Mouse (Mus musculus): ENCODE measurements at regions not wholly inside any gene's neighbourhood (a gene's known extent, or its start where the extent isn't known, plus 50 kb on each side); places are given as distances from the start of the nearest gene placed in this dataset.
"Not testable (repeated sequence)": the region's sequence is repeated elsewhere in the genome, so short reads cannot be mapped to it uniquely, and the experiment has no call there.

- ATAC-seq; H3K9ac ChIP-seq (replicated peaks); H3K4me1 ChIP-seq (replicated peaks); H3K27ac ChIP-seq; H3K4me3 ChIP-seq (replicated peaks); H3K9me3 ChIP-seq; H3K4me2 ChIP-seq (replicated peaks); H3K27me3 ChIP-seq; H3K36me3 ChIP-seq: not testable (repeated sequence)
- WGBS = 58% methylated on average over 2 of the region's 2 CpGs
Observed at GRCm38 (mm10) chr15:19242962-19243361, 424.2 kb downstream of the Cdh10 start.

GRCm38 (mm10) chr15:19247489-19247888 is 428.7 kb downstream of the Cdh10 start:
- Histone ChIP-seq H3K27ac (no peak overlapping the region), H3K9ac (replicated peaks) (no peak overlapping the region), H3K27me3 (no peaks in the 10 kb centered on the region), H3K4me2 (replicated peaks) (no peak overlapping the region), H3K4me1 (replicated peaks) (no peaks in the 10 kb centered on the region), H3K4me3 (replicated peaks) (no peak overlapping the region), H3K9me3 (no peaks in the 10 kb centered on the region), H3K36me3 (no peaks in the 10 kb centered on the region)
- ATAC-seq = no peak
- 80% methylated on average over 4 of the region's 4 CpGs for WGBS

GRCm38 (mm10) chr15:19275968-19276826 is 457.4 kb downstream of the Cdh10 start:
- WGBS = 48% methylated on average over 10 of the region's 10 CpGs
- H3K4me3 ChIP-seq (replicated peaks) = no peak overlapping the region
- peak; percentile 68 for ATAC-seq

GRCm38 (mm10) chr15:19316380-19316779 is 497.6 kb downstream of the Cdh10 start:
- no peaks in the 10 kb centered on the region for H3K9me3 ChIP-seq
- no peak overlapping the region for H3K27ac ChIP-seq
- no peak overlapping the region for H3K9ac ChIP-seq (replicated peaks)
- H3K4me2 ChIP-seq (replicated peaks) = no peak overlapping the region
- no peak overlapping the region for H3K4me3 ChIP-seq (replicated peaks)
- 85% methylated on average over 1 of the region's 1 CpGs for WGBS
- H3K27me3 ChIP-seq = no peaks in the 10 kb centered on the region
- no peaks in the 10 kb centered on the region for H3K4me1 ChIP-seq (replicated peaks)
- no peaks in the 10 kb centered on the region for H3K36me3 ChIP-seq
- no peak for ATAC-seq

More at GRCm38 (mm10) chr15:19275968-19276826, 457.4 kb downstream of the Cdh10 start:
- Histone ChIP-seq H3K9ac (replicated peaks) (no peak overlapping the region), H3K27me3 (no peaks in the 10 kb centered on the region), H3K4me1 (replicated peaks) (no peaks in the 10 kb centered on the region), H3K4me2 (replicated peaks) (peak overlapping the region; percentile 33; the same call in 1 of the 2 replicates), H3K36me3 (no peaks in the 10 kb centered on the region), H3K9me3 (no peaks in the 10 kb centered on the region), H3K27ac (no peak overlapping the region)

GRCm38 (mm10) chr15:19356322-19356721 is 537.6 kb downstream of the Cdh10 start:
- no peak for ATAC-seq
- H3K4me2 ChIP-seq (replicated peaks) = no peak overlapping the region
- H3K9me3 ChIP-seq = no peaks in the 10 kb centered on the region
- no peaks in the 10 kb centered on the region for H3K36me3 ChIP-seq
- no peaks in the 10 kb centered on the region for H3K4me1 ChIP-seq (replicated peaks)
- H3K27me3 ChIP-seq = no peaks in the 10 kb centered on the region
- H3K4me3 ChIP-seq (replicated peaks) = no peak overlapping the region
- 86% methylated on average over 1 of the region's 1 CpGs for WGBS
- no peak overlapping the region for H3K9ac ChIP-seq (replicated peaks)
- no peak overlapping the region for H3K27ac ChIP-seq

- Histone ChIP-seq H3K36me3 (no peaks in the 10 kb centered on the region), H3K9me3 (no peaks in the 10 kb centered on the region), H3K9ac (replicated peaks) (no peak overlapping the region), H3K4me2 (replicated peaks) (no peak overlapping the region), H3K27ac (no peak overlapping the region), H3K4me1 (replicated peaks) (no peaks in the 10 kb centered on the region), H3K4me3 (replicated peaks) (no peak overlapping the region), H3K27me3 (no peaks in the 10 kb centered on the region)
- 39% methylated on average over 3 of the region's 3 CpGs for WGBS
- ATAC-seq = no peak
Observed at GRCm38 (mm10) chr15:19360650-19361049, 541.9 kb downstream of the Cdh10 start.

- 87% methylated on average over 4 of the region's 4 CpGs for WGBS
- H3K4me2 ChIP-seq (replicated peaks) = no peak overlapping the region
Observed at GRCm38 (mm10) chr15:19389951-19390350, 571.2 kb downstream of the Cdh10 start.

GRCm38 (mm10) chr15:19391250-19391982 is 572.7 kb downstream of the Cdh10 start:
- Histone ChIP-seq H3K9ac (replicated peaks) (no peak overlapping the region), H3K4me3 (replicated peaks) (no peak overlapping the region), H3K27ac (no peak overlapping the region), H3K4me2 (replicated peaks) (no peak overlapping the region), H3K4me1 (replicated peaks) (no peaks in the 10 kb centered on the region), H3K9me3 (no peaks in the 10 kb centered on the region), H3K27me3 (no peaks in the 10 kb centered on the region), H3K36me3 (no peaks in the 10 kb centered on the region)
- ATAC-seq = peak; percentile 68
- WGBS = 60% methylated on average over 6 of the region's 6 CpGs

More at GRCm38 (mm10) chr15:19389951-19390350, 571.2 kb downstream of the Cdh10 start:
- Histone ChIP-seq H3K4me3 (replicated peaks) (no peak overlapping the region), H3K9me3 (no peaks in the 10 kb centered on the region), H3K27ac (no peak overlapping the region), H3K9ac (replicated peaks) (no peak overlapping the region), H3K27me3 (no peaks in the 10 kb centered on the region), H3K4me1 (replicated peaks) (no peaks in the 10 kb centered on the region), H3K36me3 (no peaks in the 10 kb centered on the region)
- no peak for ATAC-seq

- Histone ChIP-seq H3K27ac (no peak overlapping the region), H3K9ac (replicated peaks) (no peak overlapping the region), H3K36me3 (no peaks in the 10 kb centered on the region), H3K4me1 (replicated peaks) (no peaks in the 10 kb centered on the region), H3K9me3 (no peaks in the 10 kb centered on the region), H3K4me3 (replicated peaks) (no peak overlapping the region), H3K4me2 (replicated peaks) (no peak overlapping the region), H3K27me3 (no peaks in the 10 kb centered on the region)
- WGBS = 93% methylated on average over 1 of the region's 1 CpGs
- ATAC-seq = no peak
Observed at GRCm38 (mm10) chr15:19395681-19396080, 576.9 kb downstream of the Cdh10 start.
